Mouse (Mus musculus) heart, postnatal 36 days (tissue): ENCODE data around the gene Gins2. TPM values are rescaled to one million over a fixed set of nuclear protein-coding genes. Genes with fewer than 3 reads are reported as not detected.

Experiments
- DNase-seq, 2 experiments: peaks; one replicate each; pipeline ENCODE4 v3.0.0; 2021 to 2022
- intact Hi-C: fragments of 180-260 bp; cut with DNase I; formaldehyde crosslinking; loops from one replicate; pipeline ENCODE4 v1.15.1; 2025
- total RNA-seq, 2 experiments: library from RNA; stranded (reverse); gene quantifications; 2 replicates each; pipeline ENCODE4 v1.2.3; 2021

Gins2 gene
- total RNA-seq, 2 experiments from 2014 or later: 0.86 to 1.7 TPM

- intact Hi-C loops: loop anchor here (5.0 kb wide), 1 partner anchor 305 kb away; no protein-coding TSS in a partner anchor
- no peak for DNase-seq
Measured at GRCm38 (mm10) chr8:120607460-120607859, 18.4 kb upstream of the Gins2 start.

GRCm38 (mm10) chr8:120602672-120603071, 13.6 kb upstream of the Gins2 start:
- no peak for DNase-seq
- intact Hi-C loops: no loop called here

- intact Hi-C loops: loop anchor here (1.0 kb wide), 1 partner anchor 420 kb away; no protein-coding TSS in a partner anchor
- DNase-seq: peak; percentile 87 to 91
Measured at GRCm38 (mm10) chr8:120599504-120599903, 10.4 kb upstream of the Gins2 start.

GRCm38 (mm10) chr8:120598579-120598978, 9.5 kb upstream of the Gins2 start:
- intact Hi-C loops: no loop called here
- no peak for DNase-seq

- intact Hi-C loops: no loop called here
- peak; percentile 69 for DNase-seq
Measured at GRCm38 (mm10) chr8:120595963-120596362, 6.9 kb upstream of the Gins2 start.

- intact Hi-C loops: no loop called here
- DNase-seq: no peak
Measured at GRCm38 (mm10) chr8:120594571-120594970, 5.5 kb upstream of the Gins2 start.

DNA sequence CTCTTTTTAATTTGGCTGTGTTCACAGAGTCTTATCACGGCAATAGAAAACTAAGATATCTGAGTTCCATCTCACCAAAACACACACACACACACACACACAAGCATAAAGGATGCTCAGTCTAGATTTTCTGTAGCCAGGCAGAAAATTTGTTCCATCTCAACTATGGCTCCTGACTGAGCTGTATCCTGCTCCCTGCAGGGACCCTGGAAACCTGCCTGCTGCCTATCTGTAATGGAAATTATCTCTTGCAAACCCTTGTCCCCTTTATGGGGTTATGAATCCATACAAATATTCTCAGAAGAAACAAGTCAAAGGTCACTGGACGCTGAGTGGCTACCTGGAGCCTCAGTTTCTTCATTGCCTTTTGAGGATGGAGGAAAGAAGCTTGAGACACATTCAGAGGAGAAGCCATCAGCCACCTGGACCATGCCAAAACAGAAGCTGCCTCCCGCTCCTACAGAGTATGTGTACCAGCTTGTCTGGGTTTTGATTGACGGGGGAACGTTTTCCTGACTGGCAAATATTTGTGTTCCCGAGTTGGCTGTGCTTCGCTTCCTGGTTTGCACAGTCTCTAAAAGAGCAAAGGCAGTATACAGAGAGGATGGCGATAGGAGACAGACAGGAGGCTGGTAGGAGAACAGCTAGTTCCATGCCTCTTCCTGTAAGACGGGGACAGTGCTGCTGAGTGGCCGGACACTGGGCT, 2.6 kb upstream of the Gins2 start:
- intact Hi-C loops: no loop called here

DNA sequence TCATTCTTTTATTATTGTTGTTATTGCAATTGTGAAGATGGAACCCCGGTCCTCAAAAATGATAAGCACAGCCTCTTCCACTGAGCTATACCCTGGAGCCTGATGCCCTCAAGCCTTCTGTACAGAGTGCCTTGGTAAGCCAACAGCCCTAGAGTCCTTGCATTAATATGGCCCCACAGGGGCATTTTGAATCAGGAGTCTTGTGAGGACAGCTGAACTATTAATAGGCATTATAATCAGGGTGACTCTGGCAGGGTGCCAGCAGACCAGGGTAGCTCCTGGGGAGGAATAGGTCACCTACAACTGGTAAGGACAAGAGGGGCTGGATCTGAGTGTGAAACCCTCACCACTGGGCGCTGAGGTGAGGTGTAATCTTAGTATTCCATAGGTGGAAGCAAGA, 817 bp upstream of the Gins2 start:
- intact Hi-C loops: no loop called here
- peak; percentile 46 to 53 for DNase-seq

More for the DNA sequence above, 2.6 kb upstream of the Gins2 start:
- DNase-seq: no peak

DNA sequence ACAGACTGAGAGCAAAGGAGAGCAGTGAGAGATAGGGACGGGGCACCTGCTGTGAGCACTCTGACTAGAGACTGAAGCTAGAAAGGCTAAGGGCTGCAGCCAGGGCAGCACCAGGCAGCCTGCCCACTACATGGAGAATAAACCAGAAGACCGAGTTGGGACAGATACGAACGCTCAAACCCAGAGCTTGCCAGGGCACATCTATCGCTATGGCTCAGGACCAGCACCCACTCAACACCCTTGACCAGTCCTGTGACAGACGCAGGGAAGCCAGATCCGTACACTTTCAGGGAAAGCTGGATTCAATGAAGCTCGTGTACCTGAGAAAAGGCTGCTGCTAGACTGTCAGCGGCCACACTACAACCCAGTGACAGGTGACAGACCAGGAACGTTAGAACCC, 3.6 kb downstream of the Gins2 start:
- peak; percentile 38 to 53 for DNase-seq
- intact Hi-C loops: no loop called here

- intact Hi-C loops: no loop called here
- DNase-seq: peak in 1 of 2 experiments; percentile 38
Measured at GRCm38 (mm10) chr8:120581811-120582210, 7.3 kb downstream of the Gins2 start.

- intact Hi-C loops: no loop called here
- no peak for DNase-seq
Measured at GRCm38 (mm10) chr8:120581329-120581728, 7.8 kb downstream of the Gins2 start.

DNA sequence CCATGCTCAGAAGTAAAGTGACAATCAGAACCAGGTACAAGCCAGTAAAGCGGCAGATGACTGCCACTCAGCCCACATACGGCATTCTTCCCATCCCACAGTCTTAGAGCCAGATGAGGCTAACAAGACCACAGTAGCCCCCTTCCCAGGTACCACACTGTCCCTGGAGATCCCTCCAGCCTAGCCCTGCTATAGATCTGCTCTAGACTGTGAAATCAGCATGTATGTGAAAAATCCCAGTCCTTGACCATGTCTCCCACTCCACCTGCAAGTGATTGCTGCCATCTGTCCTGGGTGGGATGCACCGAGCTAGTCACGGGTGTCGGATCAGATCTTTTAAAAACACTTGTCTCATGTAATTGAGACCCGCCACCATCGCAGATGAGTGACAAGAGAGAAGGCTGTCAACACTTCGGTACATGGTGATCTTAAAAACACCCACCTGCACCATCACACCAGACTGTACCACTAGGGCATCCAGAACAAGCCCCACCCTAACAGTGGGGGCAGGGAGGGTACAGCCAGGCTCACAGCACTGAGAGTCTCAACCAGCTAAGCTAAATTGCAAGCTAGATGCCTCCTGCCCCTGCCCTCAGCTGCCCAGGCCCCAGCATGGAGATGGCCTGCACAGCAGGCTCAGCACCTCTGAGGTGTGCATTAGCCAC, 8.6 kb downstream of the Gins2 start:
- DNase-seq: no peak
- intact Hi-C loops: no loop called here

- DNase-seq: no peak
- intact Hi-C loops: no loop called here
Measured at GRCm38 (mm10) chr8:120577821-120578220, 11.3 kb downstream of the Gins2 start.

GRCm38 (mm10) chr8:120575801-120576200, 13.3 kb downstream of the Gins2 start:
- intact Hi-C loops: no loop called here
- no peak for DNase-seq

GRCm38 (mm10) chr8:120574941-120575340, 14.2 kb downstream of the Gins2 start:
- intact Hi-C loops: no loop called here
- no peak for DNase-seq

DNA sequence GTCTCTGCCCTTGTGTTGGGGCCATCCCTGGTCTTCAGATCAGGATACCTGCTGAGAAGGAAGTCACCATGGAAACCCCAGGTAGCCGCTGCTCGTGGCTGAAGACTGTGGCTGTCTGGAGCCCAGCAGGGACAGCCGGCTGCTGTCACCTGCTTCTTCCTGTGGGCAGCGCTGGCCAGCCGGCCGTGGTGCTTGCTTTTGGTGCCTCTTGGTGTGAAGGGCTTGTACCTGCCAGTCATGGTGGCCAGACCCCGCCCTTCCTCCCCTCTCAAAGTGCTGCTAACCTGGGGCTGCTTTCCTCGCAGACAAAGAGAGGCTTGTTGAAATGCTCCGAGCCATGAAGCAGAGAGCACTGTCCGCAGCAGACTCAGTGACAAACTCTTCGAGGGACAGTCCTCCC, 15.2 kb downstream of the Gins2 start:
- intact Hi-C loops: no loop called here
- DNase-seq: no peak

DNA sequence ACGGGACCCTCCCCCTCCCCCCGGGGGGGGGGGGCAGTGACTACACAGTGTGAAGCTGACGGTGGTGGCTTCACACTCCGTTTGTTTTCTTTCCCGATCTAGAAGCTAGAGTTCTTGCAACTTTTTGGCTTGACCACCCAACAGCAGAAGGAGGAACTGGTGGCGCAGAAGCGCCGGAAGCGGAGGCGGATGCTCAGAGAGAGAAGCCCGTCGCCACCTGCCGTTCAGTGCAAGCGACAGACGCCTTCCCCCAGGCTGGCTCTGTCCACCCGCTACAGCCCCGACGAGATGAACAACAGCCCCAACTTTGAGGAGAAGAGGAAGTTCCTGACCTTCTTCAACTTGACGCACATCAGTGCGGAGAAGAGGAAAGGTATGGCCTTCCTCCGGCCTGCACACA, 16.6 kb downstream of the Gins2 start:
- no peak for DNase-seq
- intact Hi-C loops: no loop called here

DNA sequence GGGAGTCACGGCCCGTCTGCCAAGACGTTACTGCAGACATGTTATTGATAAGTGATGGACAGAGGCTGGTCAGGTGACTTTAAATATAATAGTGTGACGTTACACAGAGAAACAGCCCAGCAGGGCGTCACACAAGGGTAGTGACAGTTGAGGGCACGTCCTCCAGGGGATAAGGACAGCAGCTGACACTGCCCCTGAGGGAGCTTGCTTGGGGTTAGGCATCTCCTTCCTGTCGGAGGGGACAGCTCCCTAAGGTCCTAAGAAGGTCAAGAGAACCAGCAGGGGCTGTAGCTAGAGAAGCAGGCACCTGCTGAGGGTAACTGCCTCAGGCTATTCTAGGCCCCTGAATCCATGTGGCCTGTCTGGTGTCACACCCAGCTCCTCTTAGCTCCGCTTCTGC, 17.5 kb downstream of the Gins2 start:
- DNase-seq: no peak
- intact Hi-C loops: no loop called here

DNA sequence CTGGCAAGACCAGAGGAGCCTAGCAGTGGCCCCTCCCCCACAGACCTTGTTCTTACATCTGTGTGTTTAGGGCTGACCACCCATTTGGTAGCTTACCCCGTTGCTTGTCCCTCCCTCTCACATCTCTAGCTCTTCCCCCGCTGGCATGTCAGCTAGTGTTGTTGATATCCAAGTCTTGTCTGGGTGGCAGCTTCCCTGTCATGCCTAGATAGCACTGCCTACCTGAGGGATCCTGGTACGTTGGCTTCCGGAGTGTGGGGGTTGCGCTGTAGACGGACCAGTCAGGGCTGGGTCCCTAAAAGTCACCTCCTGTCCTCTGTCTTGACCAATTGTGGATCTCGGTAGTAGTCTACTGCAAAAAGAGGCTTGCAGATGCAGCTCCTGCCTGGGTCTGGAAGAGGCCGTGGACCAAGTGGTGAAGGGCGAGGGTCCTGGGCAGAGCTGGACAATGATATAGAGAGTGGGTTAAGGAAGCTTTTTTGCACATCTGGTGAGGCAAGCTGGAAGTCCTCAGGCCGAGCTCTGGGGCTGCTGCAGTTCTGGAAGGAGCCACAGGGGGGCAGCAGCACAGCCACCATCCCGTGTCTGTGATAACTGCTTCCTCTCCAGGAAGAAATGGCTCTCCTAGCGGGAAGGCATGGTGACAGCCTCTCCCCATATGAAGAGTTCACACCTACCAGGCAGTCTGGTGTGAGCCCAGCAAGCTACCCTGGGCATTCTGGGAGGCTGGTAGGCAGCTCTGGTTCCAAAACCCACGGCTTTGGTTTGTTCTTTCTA, 19.0 kb downstream of the Gins2 start:
- intact Hi-C loops: no loop called here
- DNase-seq: peak; percentile 82 to 87

DNA sequence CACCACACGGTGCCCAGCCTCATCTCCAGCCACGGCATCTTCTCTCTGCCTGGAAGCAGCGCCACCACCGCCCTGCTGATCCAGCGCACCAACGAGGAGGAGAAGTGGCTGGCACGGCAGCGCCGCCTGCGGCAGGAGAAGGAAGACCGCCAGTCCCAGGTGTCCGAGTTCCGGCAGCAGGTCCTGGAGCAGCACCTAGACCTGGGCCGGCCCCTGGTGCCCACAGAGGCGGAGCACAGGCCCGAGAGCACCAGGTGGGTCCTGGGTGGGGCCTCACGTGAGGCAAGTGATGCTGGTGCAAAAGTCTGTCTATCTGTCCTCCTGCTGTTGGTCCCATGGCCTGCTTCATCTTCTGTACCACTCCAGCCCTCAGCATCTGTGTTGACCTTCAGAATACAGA, 20.0 kb downstream of the Gins2 start:
- no peak for DNase-seq

DNA sequence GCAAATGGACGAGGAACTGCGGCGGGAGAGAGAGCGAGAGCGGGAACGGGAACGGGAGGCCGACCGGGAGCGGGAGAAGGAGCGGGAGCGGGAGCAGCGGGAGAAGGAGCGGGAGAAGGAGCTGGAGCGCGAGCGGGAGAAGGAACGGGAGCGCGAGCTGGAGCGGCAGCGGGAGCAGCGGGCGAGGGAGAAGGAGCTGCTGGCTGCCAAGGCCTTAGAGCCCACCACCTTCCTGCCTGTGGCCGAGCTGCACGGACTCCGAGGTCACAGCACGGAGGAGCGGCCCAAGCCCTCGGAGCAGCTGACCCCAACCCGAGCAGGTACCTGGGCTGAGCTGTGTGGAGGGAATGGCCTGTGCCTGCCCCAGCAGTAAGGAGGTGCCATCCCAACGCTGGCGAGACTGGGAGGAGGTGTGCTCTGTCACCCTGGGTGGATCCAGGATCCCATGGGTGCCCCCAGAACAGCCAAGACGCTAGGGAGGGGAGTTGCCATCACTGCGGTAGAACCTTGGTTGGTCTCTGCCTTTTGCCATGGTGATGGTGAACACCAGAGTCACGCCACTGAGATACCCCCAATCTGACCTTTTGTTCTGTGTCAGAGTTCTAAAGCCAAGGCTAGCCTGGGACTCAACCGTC, 20.8 kb downstream of the Gins2 start:
- intact Hi-C loops: no loop called here
- no peak for DNase-seq

More for the DNA sequence above, 20.0 kb downstream of the Gins2 start:
- intact Hi-C loops: no loop called here
